Mouse (Mus musculus): ENCODE measurements at regions not wholly inside any gene's neighbourhood (a gene's known extent, or its start where the extent isn't known, plus 50 kb on each side); places are given as distances from the start of the nearest gene placed in this dataset.
A peak's percentile ranks its signal among the peaks of the same experiment; 100 is the strongest.

GRCm38 (mm10) chr16:62506725-62507482, 279.7 kb downstream of the Nsun3 start:
- Histone ChIP-seq H3K27me3 (ENCODE audit: control insufficient read depth, insufficient read depth, low read length) (no peaks in the 10 kb centered on the region), H3K27ac (no peak overlapping the region), H3K9ac (ENCODE audit: low read depth, low read length) (no peak overlapping the region), H3K79me2 (replicated peaks; ENCODE audit: control insufficient read depth, insufficient read depth, low read length) (no peaks in the 10 kb centered on the region), H3K36me3 (ENCODE audit: control insufficient read depth, insufficient read depth, low read length) (no peaks in the 10 kb centered on the region), H3K4me3 (no peak overlapping the region), H3K4me1 (ENCODE audit: control insufficient read depth, insufficient read depth, low read length) (no peaks in the 10 kb centered on the region)
- no peak for DNase-seq
- intact Hi-C loops (cut with DNase I), result loop anchor here (5.0 kb wide), 2 partner anchors 95 to 140 kb away; no protein-coding TSS in a partner anchor
- TF ChIP-seq EP300 (IDR thresholded peaks at IDR 0.05; ENCODE audit: insufficient read depth, low read depth, low read length) (no peak), POLR2A (IDR thresholded peaks at IDR 0.05; ENCODE audit: insufficient read depth, low read depth, low read length) (no peak), CTCF (IDR thresholded peaks at IDR 0.05) (peak; percentile 69)
- WGBS, result 37% methylated on average over 2 of the region's 2 CpGs

DNA sequence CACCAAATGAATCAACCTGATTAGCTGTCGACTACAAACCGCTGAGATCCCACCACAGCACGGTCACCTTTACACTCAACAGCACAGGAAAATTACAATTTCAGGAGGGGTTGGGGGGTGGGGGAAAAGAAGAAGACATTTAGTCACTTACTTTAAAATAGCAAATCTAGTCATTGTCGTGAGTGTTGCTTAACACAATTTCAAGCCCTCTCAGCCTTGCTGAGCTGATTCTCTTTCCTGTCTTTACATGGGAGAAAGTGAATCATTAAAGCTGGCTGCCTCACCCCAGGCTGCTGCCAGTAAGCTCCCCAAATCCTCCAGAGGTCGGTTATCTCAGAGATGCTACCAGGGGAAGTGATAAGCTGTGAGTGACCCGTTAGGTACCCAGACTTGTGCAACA, 285.7 kb downstream of the Nsun3 start:
- 41% methylated on average over 6 of the region's 6 CpGs for WGBS
- intact Hi-C loops (cut with DNase I), result no loop called here
- no peak overlapping the region for H3K27ac ChIP-seq
- no peaks in the 10 kb centered on the region for H3K27me3 ChIP-seq (ENCODE audit: control insufficient read depth, insufficient read depth, low read length)
- no peaks in the 10 kb centered on the region for H3K4me1 ChIP-seq (ENCODE audit: control insufficient read depth, insufficient read depth, low read length)
- no peak overlapping the region for H3K4me3 ChIP-seq
- H3K79me2 ChIP-seq (replicated peaks; ENCODE audit: control insufficient read depth, insufficient read depth, low read length), result no peaks in the 10 kb centered on the region
- H3K9ac ChIP-seq (ENCODE audit: low read depth, low read length), result no peak overlapping the region
- no peak for DNase-seq
- TF ChIP-seq POLR2A (IDR thresholded peaks at IDR 0.05; ENCODE audit: insufficient read depth, low read depth, low read length) (no peak), EP300 (IDR thresholded peaks at IDR 0.05; ENCODE audit: insufficient read depth, low read depth, low read length) (no peak), CTCF (IDR thresholded peaks at IDR 0.05) (no peak)
- no peaks in the 10 kb centered on the region for H3K36me3 ChIP-seq (ENCODE audit: control insufficient read depth, insufficient read depth, low read length)

GRCm38 (mm10) chr16:62500334-62500733, 286.3 kb downstream of the Nsun3 start:
- Histone ChIP-seq H3K4me3 (no peak overlapping the region), H3K27ac (no peak overlapping the region), H3K9ac (ENCODE audit: low read depth, low read length) (no peak overlapping the region), H3K36me3 (ENCODE audit: control insufficient read depth, insufficient read depth, low read length) (no peaks in the 10 kb centered on the region), H3K27me3 (ENCODE audit: control insufficient read depth, insufficient read depth, low read length) (no peaks in the 10 kb centered on the region), H3K4me1 (ENCODE audit: control insufficient read depth, insufficient read depth, low read length) (no peaks in the 10 kb centered on the region), H3K79me2 (replicated peaks; ENCODE audit: control insufficient read depth, insufficient read depth, low read length) (no peaks in the 10 kb centered on the region)
- intact Hi-C loops (cut with DNase I), result no loop called here
- DNase-seq, result no peak
- WGBS, result 52% methylated on average over 6 of the region's 6 CpGs
- no peak for TF ChIP-seq EP300 (IDR thresholded peaks at IDR 0.05; ENCODE audit: insufficient read depth, low read depth, low read length)
- TF ChIP-seq POLR2A (IDR thresholded peaks at IDR 0.05; ENCODE audit: insufficient read depth, low read depth, low read length), result no peak
- no peak for TF ChIP-seq CTCF (IDR thresholded peaks at IDR 0.05)

GRCm38 (mm10) chr16:62498761-62499160, 287.9 kb downstream of the Nsun3 start:
- Histone ChIP-seq H3K79me2 (replicated peaks; ENCODE audit: control insufficient read depth, insufficient read depth, low read length) (no peaks in the 10 kb centered on the region), H3K4me3 (no peak overlapping the region), H3K27ac (no peak overlapping the region), H3K36me3 (ENCODE audit: control insufficient read depth, insufficient read depth, low read length) (no peaks in the 10 kb centered on the region), H3K4me1 (ENCODE audit: control insufficient read depth, insufficient read depth, low read length) (no peaks in the 10 kb centered on the region), H3K9ac (ENCODE audit: low read depth, low read length) (no peak overlapping the region), H3K27me3 (ENCODE audit: control insufficient read depth, insufficient read depth, low read length) (no peaks in the 10 kb centered on the region)
- intact Hi-C loops (cut with DNase I), result no loop called here
- TF ChIP-seq EP300 (IDR thresholded peaks at IDR 0.05; ENCODE audit: insufficient read depth, low read depth, low read length), result no peak
- TF ChIP-seq POLR2A (IDR thresholded peaks at IDR 0.05; ENCODE audit: insufficient read depth, low read depth, low read length), result no peak
- DNase-seq, result no peak
- 61% methylated on average over 5 of the region's 5 CpGs for WGBS

GRCm38 (mm10) chr16:62496697-62497096, 289.9 kb downstream of the Nsun3 start:
- intact Hi-C loops (cut with DNase I), result no loop called here
- Histone ChIP-seq H3K9ac (ENCODE audit: low read depth, low read length) (no peak overlapping the region), H3K4me3 (no peak overlapping the region), H3K4me1 (ENCODE audit: control insufficient read depth, insufficient read depth, low read length) (no peaks in the 10 kb centered on the region), H3K27me3 (ENCODE audit: control insufficient read depth, insufficient read depth, low read length) (no peaks in the 10 kb centered on the region), H3K79me2 (replicated peaks; ENCODE audit: control insufficient read depth, insufficient read depth, low read length) (no peaks in the 10 kb centered on the region), H3K36me3 (ENCODE audit: control insufficient read depth, insufficient read depth, low read length) (no peaks in the 10 kb centered on the region), H3K27ac (no peak overlapping the region)
- TF ChIP-seq POLR2A (IDR thresholded peaks at IDR 0.05; ENCODE audit: insufficient read depth, low read depth, low read length), result no peak
- no peak for TF ChIP-seq EP300 (IDR thresholded peaks at IDR 0.05; ENCODE audit: insufficient read depth, low read depth, low read length)
- TF ChIP-seq CTCF (IDR thresholded peaks at IDR 0.05), result no peak
- no peak for DNase-seq
- 46% methylated on average over 9 of the region's 9 CpGs for WGBS

DNA sequence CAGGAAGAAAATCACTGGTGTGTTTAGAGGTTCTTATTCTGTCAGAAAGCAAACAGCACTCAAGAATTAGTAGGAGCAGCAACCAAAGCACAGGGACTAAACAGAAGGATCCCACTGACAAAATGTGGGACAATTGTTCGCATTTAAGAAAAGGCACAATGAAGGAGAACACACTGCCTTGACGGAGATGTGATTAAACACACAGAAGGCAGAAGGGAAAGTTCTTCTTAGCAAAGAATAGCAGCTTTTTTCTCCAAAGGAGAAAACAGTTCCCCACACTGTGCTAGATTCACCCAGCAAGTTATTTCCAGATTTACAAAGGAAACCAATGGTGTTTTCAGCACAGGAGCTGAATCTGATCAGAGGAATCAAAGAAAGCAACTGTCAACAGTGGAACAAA, 316.5 kb downstream of the Nsun3 start:
- H3K4me1 ChIP-seq (ENCODE audit: control insufficient read depth, insufficient read depth, low read length), result no peaks in the 10 kb centered on the region
- intact Hi-C loops (cut with DNase I), result no loop called here
- H3K9ac ChIP-seq (ENCODE audit: low read depth, low read length), result no peak overlapping the region
- H3K27ac ChIP-seq, result no peak overlapping the region
- no peak for TF ChIP-seq EP300 (IDR thresholded peaks at IDR 0.05; ENCODE audit: insufficient read depth, low read depth, low read length)
- no peak for TF ChIP-seq CTCF (IDR thresholded peaks at IDR 0.05)
- no peak for TF ChIP-seq POLR2A (IDR thresholded peaks at IDR 0.05; ENCODE audit: insufficient read depth, low read depth, low read length)
- no peaks in the 10 kb centered on the region for H3K36me3 ChIP-seq (ENCODE audit: control insufficient read depth, insufficient read depth, low read length)
- no peaks in the 10 kb centered on the region for H3K79me2 ChIP-seq (replicated peaks; ENCODE audit: control insufficient read depth, insufficient read depth, low read length)
- H3K4me3 ChIP-seq, result no peak overlapping the region
- H3K27me3 ChIP-seq (ENCODE audit: control insufficient read depth, insufficient read depth, low read length), result no peaks in the 10 kb centered on the region
- DNase-seq, result no peak
- 74% methylated on average over 2 of the region's 2 CpGs for WGBS

All from heart, adult 2 months (tissue).